ENCODE assay signal across 9 mouse cellular contexts in the genomic region with DNA sequence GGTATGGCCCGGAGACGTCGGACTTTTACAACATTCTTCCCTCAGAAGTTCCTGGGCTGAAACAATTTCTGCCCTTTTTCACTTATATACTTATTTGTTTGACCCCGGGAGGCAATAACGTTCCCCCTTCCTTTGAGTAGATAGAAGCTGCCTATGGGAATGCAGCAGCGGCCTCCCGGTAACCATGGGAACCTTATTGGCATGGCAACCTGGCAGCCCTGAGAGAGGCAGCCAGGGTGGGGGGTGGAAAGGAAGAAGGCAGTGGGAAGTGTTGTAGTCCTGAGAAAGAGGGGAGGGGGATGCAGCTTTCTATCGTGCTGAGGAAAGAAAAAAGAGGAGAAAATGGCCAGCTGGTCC. TPM values are rescaled to one million over a fixed set of nuclear protein-coding genes. Genes with fewer than 3 reads are reported as not detected.
A peak's percentile ranks its signal among the peaks of the same experiment; 100 is the strongest.
DNase-seq lines count a peak whose midpoint lies in the region; ATAC-seq lines count a peak whose summit lies in the region.
"Had no signal": no experiment of that assay in that cellular context is flagged by ENCODE, and none has a peak within 500 bp of the region (broad histone marks: within the 10 kb centered on the region; RNA-seq: fewer than 3 reads in every experiment).

Fez1 (plus strand) TSS at position 221 of the 357 bp plus-strand sequence.

- ATAC-seq in liver, embryonic 11.5 days (replicated peaks; ENCODE audit: low FRiP score): no peak
- ATAC-seq in liver, embryonic 12.5 days: no peak
- ATAC-seq in CD4-positive, CD25-positive, alpha-beta regulatory T cell, adult 4 months: no peak

- H3K9ac ChIP-seq in liver, embryonic 11.5 days (ENCODE audit: low read depth, low read length): no peak within 1 kb of the TSS
- no peak within 1 kb of the TSS for H3K9ac ChIP-seq in liver, embryonic 12.5 days

- H3K27me3 ChIP-seq in liver, embryonic 11.5 days (replicated peaks; ENCODE audit: control insufficient read depth, insufficient read depth, low read length): no peaks in the 10 kb centered on the region
- H3K27me3 ChIP-seq in liver, embryonic 12.5 days (replicated peaks): no peaks in the 10 kb centered on the region

- H3K9me3 ChIP-seq in liver, embryonic 11.5 days (ENCODE audit: control insufficient read depth, low read length): no peaks in the 10 kb centered on the region
- H3K9me3 ChIP-seq in liver, embryonic 12.5 days (replicated peaks): no peaks in the 10 kb centered on the region

- H3K27ac ChIP-seq in liver, embryonic 11.5 days (ENCODE audit: low read depth, low read length): no peak within 1 kb of the TSS
- no peak within 1 kb of the TSS for H3K27ac ChIP-seq in liver, embryonic 12.5 days

- peak within 1 kb of the TSS; percentile 7; the same call in 1 of the 2 replicates for H3K4me2 ChIP-seq in liver, embryonic 11.5 days
- no peak within 1 kb of the TSS for H3K4me2 ChIP-seq in liver, embryonic 12.5 days

- H3K4me3 ChIP-seq in liver, embryonic 11.5 days (ENCODE audit: low read depth, low read length): no peak within 1 kb of the TSS
- no peak within 1 kb of the TSS for H3K4me3 ChIP-seq in liver, embryonic 12.5 days
- H3K4me3 ChIP-seq: myocyte had no signal

- H3K36me3 ChIP-seq in liver, embryonic 11.5 days (ENCODE audit: control insufficient read depth, insufficient read depth, low read length): no peaks in the 10 kb centered on the region
- H3K36me3 ChIP-seq in liver, embryonic 12.5 days: no peaks in the 10 kb centered on the region

- 9% methylated on average over 8 of the region's 8 CpGs for WGBS in liver, embryonic 11.5 days
- 16% methylated on average over 8 of the region's 8 CpGs for WGBS in liver, embryonic 12.5 days (ENCODE audit: insufficient replicate concordance)

- H3K4me1 ChIP-seq in liver, embryonic 11.5 days (replicated peaks; ENCODE audit: control insufficient read depth, insufficient read depth, low read length): no peaks in the 10 kb centered on the region
- no peaks in the 10 kb centered on the region for H3K4me1 ChIP-seq in liver, embryonic 12.5 days

- no peak for DNase-seq in liver, embryonic 11.5 days (ENCODE audit: low spot score)
- DNase-seq in cerebellum, postnatal 14 days: peak; percentile 90 to 92
- DNase-seq in frontal cortex, postnatal 14 days (ENCODE audit: low spot score in 2 of 2): peak; percentile 85 to 89
- peak; percentile 79 to 91 for DNase-seq in left cerebral cortex, adult 9 months (ENCODE audit: low spot score in 2 of 2)
- DNase-seq in ovary, postnatal 36 days (ENCODE audit: low spot score): peak; percentile 47
- no peak for DNase-seq in thymus, postnatal 4 days

RNA-seq across cellular contexts. Expression of gene Fez1, which starts in this region (rescaled TPM):
- polyA plus RNA-seq in liver, embryonic 11.5 days (2014; fragmentation: Nextera tagmentation; extraction: Ambion mirVana): 2.7 and 3.2 TPM in 2 replicates
- 0.82 and 0.99 TPM in 2 replicates for polyA plus RNA-seq in liver, embryonic 12.5 days (2016; fragmentation: Nextera tagmentation; extraction: Ambion mirVana)
- 1 to 10 TPM in 1 of 2 experiments, not detected in 1; 1.6 TPM for polyA plus RNA-seq in CD4-positive, CD25-positive, alpha-beta regulatory T cell, adult 4 months (2017; shearing (Covaris generic))

Comparison
In these comparisons a context has a peak if more than half of its experiments do, and no peak if none do; other contexts are left out.
1. DNase-seq: peak in cerebellum, postnatal 14 days (2 of 2), frontal cortex, postnatal 14 days (2 of 2), left cerebral cortex, adult 9 months (2 of 2) and ovary, postnatal 36 days (single experiment); none in liver, embryonic 11.5 days (single experiment) and thymus, postnatal 4 days (single experiment).